Mouse (Mus musculus): ENCODE results near the gene Mybbp1a. TPM values are rescaled to one million over a fixed set of nuclear protein-coding genes. Genes with fewer than 3 reads are reported as not detected.

Gene Mybbp1a
- polyA plus RNA-seq, 1 experiment, result 52.5 TPM

- Histone ChIP-seq H3K27me3 (ENCODE audit: control insufficient read depth, insufficient read depth, low read length) (no peaks in the 10 kb centered on the region), H3K27ac (ENCODE audit: insufficient read depth, low read length) (no peak overlapping the region), H3K4me3 (replicated peaks; ENCODE audit: insufficient read depth, low read depth, low read length) (no peak overlapping the region), H3K4me1 (ENCODE audit: control insufficient read depth, insufficient read depth, low read length) (no peaks in the 10 kb centered on the region)
- WGBS, result 38% methylated on average over 11 of the region's 11 CpGs
- TF ChIP-seq CTCF (IDR thresholded peaks at IDR 0.05; ENCODE audit: borderline replicate concordance, insufficient read depth, low read depth, low read length) (no peak), POLR2A (IDR thresholded peaks at IDR 0.05; ENCODE audit: borderline replicate concordance, insufficient read depth, low read length) (no peak)
- DNase-seq, result no peak
Observed at GRCm38 (mm10) chr11:72485960-72486359, 44.8 kb downstream of the Mybbp1a start.

GRCm38 (mm10) chr11:72487171-72487570, 46.0 kb downstream of the Mybbp1a start:
- no peaks in the 10 kb centered on the region for H3K27me3 ChIP-seq (ENCODE audit: control insufficient read depth, insufficient read depth, low read length)
- TF ChIP-seq POLR2A (IDR thresholded peaks at IDR 0.05; ENCODE audit: borderline replicate concordance, insufficient read depth, low read length) (no peak), CTCF (IDR thresholded peaks at IDR 0.05; ENCODE audit: borderline replicate concordance, insufficient read depth, low read depth, low read length) (no peak)
- WGBS, result 55% methylated on average over 5 of the region's 5 CpGs
- H3K4me3 ChIP-seq (replicated peaks; ENCODE audit: insufficient read depth, low read depth, low read length), result no peak overlapping the region
- H3K4me1 ChIP-seq (ENCODE audit: control insufficient read depth, insufficient read depth, low read length), result no peaks in the 10 kb centered on the region
- DNase-seq, result no peak
- no peak overlapping the region for H3K27ac ChIP-seq (ENCODE audit: insufficient read depth, low read length)

GRCm38 (mm10) chr11:72487739-72488138, 46.6 kb downstream of the Mybbp1a start:
- Histone ChIP-seq H3K27ac (ENCODE audit: insufficient read depth, low read length) (no peak overlapping the region), H3K4me3 (replicated peaks; ENCODE audit: insufficient read depth, low read depth, low read length) (no peak overlapping the region), H3K27me3 (ENCODE audit: control insufficient read depth, insufficient read depth, low read length) (no peaks in the 10 kb centered on the region), H3K4me1 (ENCODE audit: control insufficient read depth, insufficient read depth, low read length) (no peaks in the 10 kb centered on the region)
- no peak for DNase-seq
- TF ChIP-seq POLR2A (IDR thresholded peaks at IDR 0.05; ENCODE audit: borderline replicate concordance, insufficient read depth, low read length), result no peak
- TF ChIP-seq CTCF (IDR thresholded peaks at IDR 0.05; ENCODE audit: borderline replicate concordance, insufficient read depth, low read depth, low read length), result no peak
- WGBS, result 71% methylated on average over 2 of the region's 2 CpGs

GRCm38 (mm10) chr11:72488753-72489271, 47.7 kb downstream of the Mybbp1a start:
- WGBS, result 1% methylated on average over 38 of the region's 38 CpGs
- no peak for TF ChIP-seq POLR2A (IDR thresholded peaks at IDR 0.05; ENCODE audit: borderline replicate concordance, insufficient read depth, low read length)
- TF ChIP-seq CTCF (IDR thresholded peaks at IDR 0.05; ENCODE audit: borderline replicate concordance, insufficient read depth, low read depth, low read length), result no peak
- H3K4me3 ChIP-seq (replicated peaks; ENCODE audit: insufficient read depth, low read depth, low read length), result peak overlapping the region; percentile 55
- H3K4me1 ChIP-seq (ENCODE audit: control insufficient read depth, insufficient read depth, low read length), result no peaks in the 10 kb centered on the region
- no peaks in the 10 kb centered on the region for H3K27me3 ChIP-seq (ENCODE audit: control insufficient read depth, insufficient read depth, low read length)
- H3K27ac ChIP-seq (ENCODE audit: insufficient read depth, low read length), result peak overlapping the region; percentile 50; the same call in 1 of the 2 replicates
- DNase-seq, result peak; percentile 36 to 38

GRCm38 (mm10) chr11:72489397-72489796, 48.2 kb downstream of the Mybbp1a start:
- no peak for TF ChIP-seq CTCF (IDR thresholded peaks at IDR 0.05; ENCODE audit: borderline replicate concordance, insufficient read depth, low read depth, low read length)
- TF ChIP-seq POLR2A (IDR thresholded peaks at IDR 0.05; ENCODE audit: borderline replicate concordance, insufficient read depth, low read length), result no peak
- no peak for DNase-seq
- Histone ChIP-seq H3K27me3 (ENCODE audit: control insufficient read depth, insufficient read depth, low read length) (no peaks in the 10 kb centered on the region), H3K27ac (ENCODE audit: insufficient read depth, low read length) (peak overlapping the region; percentile 50; the same call in 1 of the 2 replicates), H3K4me3 (replicated peaks; ENCODE audit: insufficient read depth, low read depth, low read length) (peak overlapping the region; percentile 55), H3K4me1 (ENCODE audit: control insufficient read depth, insufficient read depth, low read length) (no peaks in the 10 kb centered on the region)
- WGBS, result under 1% methylated on average over 42 of the region's 42 CpGs

- H3K4me1 ChIP-seq (ENCODE audit: control insufficient read depth, insufficient read depth, low read length), result no peaks in the 10 kb centered on the region
- peak within 1 kb of the TSS; percentile 50; the same call in 1 of the 2 replicates for H3K27ac ChIP-seq (ENCODE audit: insufficient read depth, low read length)
- H3K4me3 ChIP-seq (replicated peaks; ENCODE audit: insufficient read depth, low read depth, low read length), result peak within 1 kb of the TSS; percentile 55
- no peaks in the 10 kb centered on the region for H3K27me3 ChIP-seq (ENCODE audit: control insufficient read depth, insufficient read depth, low read length)
- TF ChIP-seq CTCF (IDR thresholded peaks at IDR 0.05; ENCODE audit: borderline replicate concordance, insufficient read depth, low read depth, low read length) (no peak), POLR2A (IDR thresholded peaks at IDR 0.05; ENCODE audit: borderline replicate concordance, insufficient read depth, low read length) (0 out of 2 replicates have a peak, but pooled peaks have one; percentile 35)
- DNase-seq, result peak; percentile 75 to 82
- under 1% methylated on average over 39 of the region's 42 CpGs for WGBS
Observed at GRCm38 (mm10) chr11:72489881-72490301, 48.7 kb downstream of the Mybbp1a start, which contains the start of gene Spns2. Spns2 (minus strand) TSS chr11:72489904.

- DNase-seq, result no peak
- H3K27ac ChIP-seq (ENCODE audit: insufficient read depth, low read length), result no peak overlapping the region
- 31% methylated on average over 15 of the region's 15 CpGs for WGBS
- no peaks in the 10 kb centered on the region for H3K27me3 ChIP-seq (ENCODE audit: control insufficient read depth, insufficient read depth, low read length)
- TF ChIP-seq POLR2A (IDR thresholded peaks at IDR 0.05; ENCODE audit: borderline replicate concordance, insufficient read depth, low read length), result no peak
- no peak for TF ChIP-seq CTCF (IDR thresholded peaks at IDR 0.05; ENCODE audit: borderline replicate concordance, insufficient read depth, low read depth, low read length)
- H3K4me1 ChIP-seq (ENCODE audit: control insufficient read depth, insufficient read depth, low read length), result no peaks in the 10 kb centered on the region
- H3K4me3 ChIP-seq (replicated peaks; ENCODE audit: insufficient read depth, low read depth, low read length), result no peak overlapping the region
Observed at GRCm38 (mm10) chr11:72491130-72491960, 50.2 kb downstream of the Mybbp1a start.
